Mouse (Mus musculus) adrenal gland, postnatal 25 days (tissue): ENCODE data around the gene Ifitm3. TPM values are rescaled to one million over a fixed set of nuclear protein-coding genes. Genes with fewer than 3 reads are reported as not detected.

Experiments used
- DNase-seq: peaks from one replicate; pipeline ENCODE4 v3.0.0; 2021; ENCODE audit warnings: mixed read lengths
- total RNA-seq: library from RNA; stranded (reverse); gene quantifications from 2 replicates; pipeline ENCODE4 v1.2.3, GENCODE M21; 2021

The Ifitm3 gene
- total RNA-seq, 1 experiment from 2014 or later, result 103 TPM

DNA sequence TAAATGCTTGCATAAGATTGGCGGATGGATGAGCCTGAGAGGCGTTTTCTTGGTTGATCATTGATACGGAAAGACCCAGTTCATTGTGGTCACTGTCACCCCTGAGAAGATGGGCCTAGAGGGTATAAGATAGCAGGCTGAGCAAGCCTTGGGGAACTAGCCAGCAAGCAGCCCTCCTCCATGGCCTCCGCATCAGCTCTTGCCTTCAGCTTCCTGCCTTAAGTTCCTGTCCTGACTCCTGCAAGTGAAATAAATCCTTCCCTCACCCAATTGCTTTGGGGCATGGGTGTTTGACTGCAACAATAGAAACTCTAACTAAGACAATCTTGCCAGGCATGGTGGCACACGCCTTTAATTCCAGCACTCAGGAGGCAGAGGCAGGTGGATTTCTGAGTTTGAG is 50.5 kb downstream of the Ifitm3 start:
- DNase-seq, result no peak

Other genes with a start within 250 kb of the Ifitm3 start
- gene Cyp2e1, start 247.0 kb downstream of the Ifitm3 start, total RNA-seq, result 116 and 195 TPM in 2 replicates
- not detected in 2 replicates for gene Syce1, start 222.9 kb downstream of the Ifitm3 start, total RNA-seq
- gene Zfp941, start 188.6 kb downstream of the Ifitm3 start, total RNA-seq, result 1.8 and 2.6 TPM in 2 replicates
- gene Urah, start 175.8 kb downstream of the Ifitm3 start, total RNA-seq, result 0.61 and 2.8 TPM in 2 replicates
- gene Scgb1c1, start 165.2 kb downstream of the Ifitm3 start, total RNA-seq, result not detected in 2 replicates
- 0.62 TPM in 1 of 2 replicates, not detected in the other for gene Odf3, start 163.0 kb downstream of the Ifitm3 start, total RNA-seq
- gene Gm45785, start 154.4 kb downstream of the Ifitm3 start, total RNA-seq, result 1.5 TPM in 1 of 2 replicates, not detected in the other
- gene Ric8a, start 153.8 kb downstream of the Ifitm3 start, total RNA-seq, result 53.8 and 68.7 TPM in 2 replicates
- gene Bet1l, start 153.2 kb downstream of the Ifitm3 start, total RNA-seq, result 37.2 and 44.1 TPM in 2 replicates
- gene Psmd13, start 128.8 kb downstream of the Ifitm3 start, total RNA-seq, result 125 and 128 TPM in 2 replicates
- 31.5 and 34.3 TPM in 2 replicates for gene Sirt3, start 128.5 kb downstream of the Ifitm3 start, total RNA-seq
- gene Cox8b, start 110.3 kb downstream of the Ifitm3 start, total RNA-seq, result 610 and 755 TPM in 2 replicates
- gene Nlrp6, start 89.9 kb downstream of the Ifitm3 start, total RNA-seq, result 1.9 and 2.2 TPM in 2 replicates
- gene Pgghg, start 69.4 kb downstream of the Ifitm3 start, total RNA-seq, result 32.3 and 43.2 TPM in 2 replicates
- gene Ifitm5, start 60.5 kb downstream of the Ifitm3 start, total RNA-seq, result 1.8 and 2.0 TPM in 2 replicates
- not detected in 2 replicates for gene Gm45717, start 54.8 kb downstream of the Ifitm3 start, total RNA-seq
- gene Ifitm2, start 54.8 kb downstream of the Ifitm3 start, total RNA-seq, result 418 and 471 TPM in 2 replicates
- gene Ifitm1, start 43.5 kb downstream of the Ifitm3 start, total RNA-seq, result 3.6 and 3.9 TPM in 2 replicates
- gene Ifitm6, start 7.2 kb upstream of the Ifitm3 start, total RNA-seq, result not detected in 2 replicates
- gene Gm17387, start 18.4 kb upstream of the Ifitm3 start, total RNA-seq, result not detected in 2 replicates
- gene B4galnt4, start 50.3 kb upstream of the Ifitm3 start, total RNA-seq, result 2.5 and 3.6 TPM in 2 replicates
- gene Pkp3, start 67.4 kb upstream of the Ifitm3 start, total RNA-seq, result 0.86 and 1.2 TPM in 2 replicates
- 4.5 and 5.0 TPM in 2 replicates for gene Sigirr, start 89.8 kb upstream of the Ifitm3 start, total RNA-seq
- gene Ano9, start 107.0 kb upstream of the Ifitm3 start, total RNA-seq, result 0.33 TPM in 1 of 2 replicates, not detected in the other
- 29.1 and 48.2 TPM in 2 replicates for gene Ptdss2, start 111.6 kb upstream of the Ifitm3 start, total RNA-seq
- gene Rnh1, start 162.1 kb upstream of the Ifitm3 start, total RNA-seq, result 298 and 356 TPM in 2 replicates
- 64.8 and 88.0 TPM in 2 replicates for gene Hras, start 183.2 kb upstream of the Ifitm3 start, total RNA-seq
- gene Lrrc56, start 183.4 kb upstream of the Ifitm3 start, total RNA-seq, result 6.4 and 10.8 TPM in 2 replicates
- gene Lmntd2, start 203.3 kb upstream of the Ifitm3 start, total RNA-seq, result 0.39 TPM in 1 of 2 replicates, not detected in the other
- 5.7 and 8.0 TPM in 2 replicates for gene Rassf7, start 205.1 kb upstream of the Ifitm3 start, total RNA-seq
- gene Phrf1, start 218.0 kb upstream of the Ifitm3 start, total RNA-seq, result 83.3 and 83.9 TPM in 2 replicates